Mouse (Mus musculus): ENCODE measurements around the gene Anks1b.

The Anks1b gene

GRCm38 (mm10) chr10:89873146-89873950, at the start of gene Anks1b:
Anks1b (plus strand) TSS chr10:89873509.
- DNase-seq, result no peak

GRCm38 (mm10) chr10:89823906-89824305, 49.4 kb upstream of the Anks1b start:
- peak; percentile 53 to 63 for DNase-seq

- DNase-seq, result no peak
Measured at GRCm38 (mm10) chr10:89826896-89827295, 46.4 kb upstream of the Anks1b start.

- no peak for DNase-seq
Measured at GRCm38 (mm10) chr10:89832334-89832733, 41.0 kb upstream of the Anks1b start.

GRCm38 (mm10) chr10:89833166-89833565, 40.1 kb upstream of the Anks1b start:
- DNase-seq, result peak; percentile 13 to 45

GRCm38 (mm10) chr10:89837476-89837875, 35.8 kb upstream of the Anks1b start:
- DNase-seq, result peak; percentile 18 to 23

GRCm38 (mm10) chr10:89838834-89839233, 34.5 kb upstream of the Anks1b start:
- DNase-seq, result peak; percentile 24 to 44

GRCm38 (mm10) chr10:89850951-89851350, 22.4 kb upstream of the Anks1b start:
- DNase-seq, result peak; percentile 24 to 36

- DNase-seq, result no peak
Measured at GRCm38 (mm10) chr10:89855251-89855875, 17.9 kb upstream of the Anks1b start.

GRCm38 (mm10) chr10:89856286-89856685, 17.0 kb upstream of the Anks1b start:
- no peak for DNase-seq

GRCm38 (mm10) chr10:89868211-89868610, 5.1 kb upstream of the Anks1b start:
- no peak for DNase-seq

GRCm38 (mm10) chr10:89868836-89869235, 4.5 kb upstream of the Anks1b start:
- DNase-seq, result no peak

GRCm38 (mm10) chr10:89872501-89873145, 686 bp upstream of the Anks1b start:
- DNase-seq, result no peak

GRCm38 (mm10) chr10:89874036-89874435, 727 bp downstream of the Anks1b start:
- DNase-seq, result no peak

GRCm38 (mm10) chr10:89883561-89883960, 10.3 kb downstream of the Anks1b start:
- DNase-seq, result no peak

- no peak for DNase-seq
Measured at GRCm38 (mm10) chr10:89902720-89903337, 29.5 kb downstream of the Anks1b start.

- no peak for DNase-seq
Measured at GRCm38 (mm10) chr10:89911889-89912288, 38.6 kb downstream of the Anks1b start.

- no peak for DNase-seq
Measured at GRCm38 (mm10) chr10:89913174-89913573, 39.9 kb downstream of the Anks1b start.

- DNase-seq, result no peak
Measured at GRCm38 (mm10) chr10:89917141-89917540, 43.8 kb downstream of the Anks1b start.

GRCm38 (mm10) chr10:89921965-89922364, 48.7 kb downstream of the Anks1b start:
- no peak for DNase-seq

GRCm38 (mm10) chr10:89942180-89942579, 68.9 kb downstream of the Anks1b start:
- DNase-seq, result no peak

- no peak for DNase-seq
Measured at GRCm38 (mm10) chr10:89946636-89947349, 73.5 kb downstream of the Anks1b start.

- DNase-seq, result no peak
Measured at GRCm38 (mm10) chr10:89974361-89974760, 101.1 kb downstream of the Anks1b start.

Measured in kidney, adult 8-10 months (tissue).